Mouse (Mus musculus) Patski (cell line): ENCODE results near the gene Ntng1. TPM values are rescaled to one million over a fixed set of nuclear protein-coding genes. Genes with fewer than 3 reads are reported as not detected.
A peak's percentile ranks its signal among the peaks of the same experiment; 100 is the strongest.

Source experiments
- ATAC-seq: fragments of 100-300 bp; one replicate; pipeline ENCODE4 v1.8.0; 2021
- CTCF ChIA-PET: fragments of 350-600 bp; sonication (Branson Sonifier 250); formaldehyde crosslinking; loops from one replicate; lab custom pipeline; 2022; ENCODE audit warnings: inconsistent platforms; lab: Charles Lee
- POLR2A ChIA-PET: fragments of 350-600 bp; sonication (Branson Sonifier 250); formaldehyde crosslinking; loops from one replicate; lab custom pipeline; 2022; ENCODE audit warnings: antibody characterized with exemption, inconsistent platforms; lab: Charles Lee
- DNase-seq: peaks from one replicate; pipeline ENCODE4 v3.0.0-alpha.2; 2011; ENCODE audit warnings: low read depth, low spot score
- H3K27me3 ChIP-seq: fragments of 371-371 bp; one replicate; pipeline ENCODE4 v1.5.1; 2021
- CTCF ChIP-seq: fragments of 100-300 bp; IDR thresholded peaks from one replicate; pipeline ENCODE4 v1.5.1; 2021
- in situ Hi-C: fragments of 300-500 bp; cut with MboI; formaldehyde crosslinking; loops from 3 replicates; pipeline ENCODE4 v1.11.1; 2018; ENCODE audit warnings: low pct_unique_long_range_greater_than_20kb, mixed read lengths
- polyA plus RNA-seq: library from polyadenylated mRNA; unstranded; gene quantifications from one replicate; pipeline ENCODE4 v1.2.3, GENCODE M21; 2021

Gene Ntng1
- polyA plus RNA-seq, 1 experiment from 2014 or later: 4.4 TPM

DNA sequence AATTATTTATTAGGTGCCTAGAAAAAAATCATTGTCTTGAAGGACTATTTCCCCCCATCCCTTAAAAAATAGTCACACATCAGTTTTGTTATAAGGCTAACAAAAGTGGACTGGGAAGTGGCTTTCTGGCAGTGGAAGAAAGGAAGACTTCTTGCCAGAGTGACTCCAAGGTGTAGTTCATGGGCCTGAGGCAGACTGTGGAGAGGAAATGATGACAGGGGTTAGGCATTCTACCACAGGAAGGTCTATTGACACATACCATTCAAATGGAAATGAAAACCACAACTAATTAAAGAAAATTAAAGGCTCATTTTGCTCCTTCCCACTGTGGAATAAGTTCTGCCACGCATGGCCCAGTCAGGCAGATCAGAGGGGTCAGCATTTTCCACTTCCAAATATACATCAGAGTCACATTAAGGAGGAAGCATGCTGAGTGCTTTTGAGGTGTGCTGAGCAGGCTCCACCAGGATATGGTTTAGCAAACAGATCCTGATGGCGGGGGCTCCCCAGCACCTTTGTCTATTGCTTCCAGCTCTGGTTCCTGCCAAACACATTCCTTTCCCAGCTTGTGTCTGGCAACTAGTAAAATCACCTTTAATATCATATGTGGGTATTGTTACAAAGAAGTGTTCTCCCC is 403.2 kb downstream of the Ntng1 start:
- no peaks in the 10 kb centered on the region for H3K27me3 ChIP-seq
- CTCF ChIA-PET: interaction anchor here (0.7 to 1.8 kb wide), 5 partner anchors 9 to 199 kb away, joined by 3 to 8 read pairs (median 4); no protein-coding TSS in a partner anchor
- no peak for DNase-seq
- peak; percentile 92 for ATAC-seq
- no peak for TF ChIP-seq CTCF
- POLR2A ChIA-PET: interaction anchor here (0.6 kb wide), 1 partner anchor 914 kb away, joined by 4 read pairs; no protein-coding TSS in a partner anchor
- in situ Hi-C loops: loop anchor here (25.0 kb wide), 1 partner anchor 1322 kb away; no protein-coding TSS in a partner anchor

GRCm38 (mm10) chr3:109732327-109733182 is 411.3 kb downstream of the Ntng1 start:
- POLR2A ChIA-PET: interaction anchor here (0.5 kb wide), 1 partner anchor 518 kb away, joined by 4 read pairs; the partner anchor contains the start of gene Prmt6
- H3K27me3 ChIP-seq: no peaks in the 10 kb centered on the region
- peak; percentile 83 for ATAC-seq
- CTCF ChIA-PET: interaction anchor here (0.7 to 2.1 kb wide), 11 partner anchors 8 to 1338 kb away, joined by 3 to 14 read pairs (median 4); no protein-coding TSS in a partner anchor
- in situ Hi-C loops: loop anchor here (25.0 kb wide), 1 partner anchor 1330 kb away; no protein-coding TSS in a partner anchor
- peak; percentile 93 for TF ChIP-seq CTCF
- DNase-seq: no peak

GRCm38 (mm10) chr3:109731592-109732230 is 412.1 kb downstream of the Ntng1 start:
- POLR2A ChIA-PET: interaction anchor here (0.5 kb wide), 1 partner anchor 519 kb away, joined by 4 read pairs; the partner anchor contains the start of gene Prmt6
- no peaks in the 10 kb centered on the region for H3K27me3 ChIP-seq
- no peak for ATAC-seq
- no peak for DNase-seq
- CTCF ChIA-PET: interaction anchor here (0.7 to 2.1 kb wide), 9 partner anchors 9 to 401 kb away, joined by 3 to 14 read pairs (median 4); no protein-coding TSS in a partner anchor
- TF ChIP-seq CTCF: no peak
- in situ Hi-C loops: loop anchor here (25.0 kb wide), 1 partner anchor 1331 kb away; no protein-coding TSS in a partner anchor

Other genes starting within 250 kb of the Ntng1 start
- gene Prmt6, start 107.0 kb upstream of the Ntng1 start, polyA plus RNA-seq: 28.4 TPM